Mouse (Mus musculus) heart, postnatal 36 days (tissue): ENCODE results near the gene Strbp. TPM values are rescaled to one million over a fixed set of nuclear protein-coding genes. Genes with fewer than 3 reads are reported as not detected.

ENCODE experiments used
- DNase-seq, 2 experiments: peaks; one replicate each; pipeline ENCODE4 v3.0.0; 2021 to 2022
- intact Hi-C: fragments of 180-260 bp; cut with DNase I; formaldehyde crosslinking; loops from one replicate; pipeline ENCODE4 v1.15.1; 2025
- total RNA-seq, 2 experiments: library from RNA; stranded (reverse); gene quantifications; 2 replicates each; pipeline ENCODE4 v1.2.3; 2021

Strbp gene
- 10 to 100 TPM; 19.3 to 21.2 TPM for total RNA-seq

DNA sequence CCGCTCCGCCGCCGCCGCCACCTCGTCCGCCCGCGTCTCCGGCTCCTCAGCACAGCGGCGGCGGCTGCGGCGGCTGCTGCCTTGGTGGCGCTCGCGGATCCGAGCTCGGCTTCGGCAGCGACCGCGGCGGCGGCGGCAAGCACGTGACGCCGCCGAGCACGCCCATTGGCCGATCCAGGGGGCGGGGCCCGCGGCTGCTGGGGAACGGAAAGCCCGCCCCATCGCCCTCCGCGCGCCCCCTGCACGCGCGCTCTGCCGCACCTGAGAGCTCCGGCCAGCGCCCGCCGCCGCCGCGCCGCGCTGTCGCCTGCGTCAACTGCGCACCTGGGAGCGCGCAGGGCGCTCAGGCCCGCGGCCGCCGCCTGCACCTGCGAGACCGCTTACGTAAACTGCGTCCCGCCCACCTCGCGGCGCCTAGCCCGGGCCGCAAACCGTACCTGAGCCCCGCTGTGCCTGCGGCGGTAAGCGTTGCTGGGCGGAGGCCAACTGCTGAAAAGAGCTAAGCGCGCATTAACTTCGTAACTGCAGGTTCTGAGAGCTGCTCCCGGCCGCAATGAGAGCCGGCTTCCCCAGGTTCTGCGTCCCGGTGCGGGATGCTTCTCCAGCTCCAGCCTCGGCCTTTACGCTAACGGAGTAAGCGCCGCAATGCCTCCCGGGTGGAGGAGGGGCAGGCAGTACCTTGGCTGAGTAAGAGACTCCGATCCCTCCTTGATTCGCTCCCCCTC lies at the start of gene Strbp:
Gene Strbp, minus strand, starts transcription at position 630 of the 725 bp plus-strand sequence.
- intact Hi-C loops, result loop anchor here (2.0 kb wide), 1 partner anchor 67 kb away; no protein-coding TSS in a partner anchor
- DNase-seq, result peak; percentile 93 to 94

DNA sequence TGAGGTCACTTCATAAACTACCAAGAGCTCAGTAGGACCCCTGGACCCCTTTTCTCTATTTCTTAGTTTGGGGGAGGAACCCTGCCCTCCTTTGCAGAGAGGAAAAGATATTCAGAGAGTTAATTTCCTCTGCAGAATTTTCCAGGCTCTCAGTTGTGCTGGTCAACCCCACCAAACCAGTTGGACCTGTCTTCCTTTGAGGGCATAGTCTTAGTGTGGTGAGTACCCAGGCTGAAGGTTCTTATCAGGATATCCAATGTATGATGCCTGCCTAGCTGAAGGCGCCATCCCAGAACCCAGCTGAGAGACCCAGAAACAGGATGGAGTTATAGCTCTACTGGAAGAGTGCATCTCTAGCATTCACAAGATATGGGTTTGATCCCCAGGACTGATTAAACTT lies 47.5 kb upstream of the Strbp start:
- intact Hi-C loops, result no loop called here
- no peak for DNase-seq

DNA sequence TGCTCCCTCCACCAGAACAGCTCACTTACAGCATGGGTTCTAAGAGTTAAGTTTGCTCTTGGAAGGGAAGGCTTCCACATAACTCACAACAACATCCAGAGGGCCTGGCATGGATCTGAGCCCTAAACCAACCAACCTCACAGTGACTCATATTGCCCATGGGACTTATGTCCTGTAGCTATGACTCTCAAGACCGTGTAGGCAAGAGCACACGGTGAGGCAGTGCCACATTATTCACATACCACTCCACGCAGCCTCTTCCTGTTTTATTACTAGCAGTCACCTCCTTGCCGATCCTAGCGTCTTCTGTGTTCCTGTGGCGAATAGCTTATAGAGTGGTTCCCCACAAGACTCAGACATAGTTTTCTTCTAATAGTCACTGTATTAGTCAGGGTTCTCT lies 45.7 kb upstream of the Strbp start:
- DNase-seq, result no peak
- intact Hi-C loops, result no loop called here

DNA sequence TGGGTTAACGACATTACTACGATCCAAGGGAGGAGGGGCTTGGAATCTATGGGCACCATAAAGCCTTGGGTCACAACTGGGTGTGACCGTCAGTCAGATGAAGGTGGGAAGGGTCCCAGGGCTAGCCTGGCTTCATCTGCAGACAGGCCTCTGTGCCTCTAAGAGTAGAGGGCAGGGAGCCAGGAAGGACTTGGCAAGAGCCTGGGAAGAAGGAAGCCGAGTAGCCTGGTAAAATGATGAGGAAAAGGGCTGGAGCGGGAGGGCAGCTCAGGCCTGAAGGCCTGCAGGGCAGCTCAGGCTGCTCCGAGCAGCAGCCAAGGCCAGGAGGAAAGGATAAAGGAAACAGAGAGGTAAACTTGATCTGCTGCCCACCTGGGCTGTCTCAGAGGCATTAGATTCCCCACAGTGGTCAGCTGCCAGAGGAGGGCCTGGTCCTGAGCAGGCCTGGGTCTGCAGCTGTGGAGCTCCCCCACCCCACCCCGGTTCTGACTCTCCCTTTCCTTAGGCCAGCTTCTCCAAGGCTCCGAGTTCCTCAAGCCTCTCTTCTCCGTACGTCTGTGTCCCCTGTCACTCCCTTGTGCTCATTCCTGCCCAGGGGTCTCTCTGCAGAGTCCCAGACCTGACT lies 44.9 kb upstream of the Strbp start:
- DNase-seq, result peak; percentile 45 to 59

DNA sequence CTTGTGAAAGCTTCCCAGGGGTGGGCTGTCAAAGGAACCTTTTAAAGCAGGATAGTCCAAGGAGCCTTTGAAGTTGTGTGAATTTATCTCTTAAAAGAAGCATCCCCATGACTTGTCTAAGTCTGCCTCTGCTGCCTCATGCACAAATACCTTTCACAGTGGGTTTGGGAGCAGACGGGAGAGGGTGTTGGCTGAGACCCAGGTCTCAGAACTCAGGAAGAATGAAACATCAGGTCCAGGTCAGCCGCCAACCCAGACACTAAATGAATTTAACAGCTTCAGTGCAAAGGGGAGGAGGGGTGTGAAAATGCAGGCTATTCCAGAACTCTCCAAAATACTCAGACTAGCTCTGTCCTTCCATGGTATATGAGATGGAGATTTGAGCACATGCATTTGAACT lies 44.2 kb upstream of the Strbp start:
- intact Hi-C loops, result no loop called here
- DNase-seq, result no peak

More for the DNA sequence above, 44.9 kb upstream of the Strbp start:
- intact Hi-C loops, result no loop called here

DNA sequence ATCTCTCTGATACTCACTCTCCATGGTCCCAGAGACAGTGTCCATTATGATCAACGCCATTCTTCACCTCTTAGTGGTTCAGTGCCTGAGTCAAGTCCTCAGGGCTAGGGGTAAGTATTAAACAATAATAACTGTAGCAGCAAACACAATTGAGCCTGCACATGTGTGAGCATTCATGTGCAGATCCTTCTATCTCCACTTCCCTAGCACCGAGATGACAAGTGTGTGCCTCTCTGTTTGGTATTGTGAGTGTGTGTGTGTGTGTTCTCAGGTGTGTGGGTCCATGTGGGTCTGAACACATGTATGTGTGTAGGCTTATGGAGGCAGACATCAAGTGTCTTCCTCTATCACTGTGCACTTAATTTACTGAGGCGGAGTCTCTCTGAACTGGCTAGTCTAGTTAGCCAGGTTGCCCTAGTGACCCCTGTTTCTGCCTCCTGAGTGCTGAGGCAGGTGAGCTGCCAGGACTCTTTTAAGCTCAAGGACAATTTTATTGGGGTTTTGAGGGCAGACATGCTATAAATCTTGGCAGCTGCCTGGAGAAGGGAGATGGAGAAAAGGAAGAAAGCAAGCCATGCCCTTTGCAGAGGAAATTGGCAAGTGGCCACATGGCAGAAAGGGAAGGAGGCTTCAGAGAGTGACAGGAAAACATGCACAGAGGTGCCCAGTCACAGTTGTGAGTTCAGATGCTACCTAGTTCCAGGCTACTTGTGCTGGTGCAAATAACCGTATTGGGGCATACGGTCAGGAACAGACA lies 42.8 kb upstream of the Strbp start:
- intact Hi-C loops, result no loop called here
- DNase-seq, result no peak

DNA sequence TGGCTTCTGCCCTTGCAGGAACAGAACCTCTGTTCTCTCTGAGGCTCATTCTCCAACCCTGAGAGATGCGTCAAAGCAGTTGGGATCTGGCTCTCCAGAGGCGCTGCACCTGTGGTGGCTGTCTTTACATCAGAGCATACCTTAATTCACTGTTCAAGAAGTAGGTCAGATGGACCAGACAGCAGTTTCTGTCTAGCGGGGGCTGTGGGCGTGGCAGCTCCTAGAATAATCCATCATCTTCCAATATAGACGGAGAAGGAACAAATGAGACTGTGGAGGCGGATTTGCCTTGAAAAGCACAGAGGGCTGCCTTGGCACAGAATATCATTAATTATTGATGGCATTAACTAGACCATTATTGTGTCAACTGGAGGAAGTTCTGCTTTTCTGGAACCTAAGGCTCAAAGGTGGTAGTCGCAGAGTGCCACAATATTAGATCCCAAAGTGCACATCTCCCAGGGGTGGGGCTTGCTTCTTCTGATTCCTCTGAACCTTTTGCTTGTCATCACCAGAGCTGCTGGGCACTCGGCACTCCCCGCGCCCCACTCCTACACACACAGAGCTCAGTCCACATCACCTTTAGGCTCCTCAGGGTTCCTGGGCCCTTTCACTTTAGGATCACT lies 41.2 kb upstream of the Strbp start:
- no peak for DNase-seq
- intact Hi-C loops, result no loop called here

DNA sequence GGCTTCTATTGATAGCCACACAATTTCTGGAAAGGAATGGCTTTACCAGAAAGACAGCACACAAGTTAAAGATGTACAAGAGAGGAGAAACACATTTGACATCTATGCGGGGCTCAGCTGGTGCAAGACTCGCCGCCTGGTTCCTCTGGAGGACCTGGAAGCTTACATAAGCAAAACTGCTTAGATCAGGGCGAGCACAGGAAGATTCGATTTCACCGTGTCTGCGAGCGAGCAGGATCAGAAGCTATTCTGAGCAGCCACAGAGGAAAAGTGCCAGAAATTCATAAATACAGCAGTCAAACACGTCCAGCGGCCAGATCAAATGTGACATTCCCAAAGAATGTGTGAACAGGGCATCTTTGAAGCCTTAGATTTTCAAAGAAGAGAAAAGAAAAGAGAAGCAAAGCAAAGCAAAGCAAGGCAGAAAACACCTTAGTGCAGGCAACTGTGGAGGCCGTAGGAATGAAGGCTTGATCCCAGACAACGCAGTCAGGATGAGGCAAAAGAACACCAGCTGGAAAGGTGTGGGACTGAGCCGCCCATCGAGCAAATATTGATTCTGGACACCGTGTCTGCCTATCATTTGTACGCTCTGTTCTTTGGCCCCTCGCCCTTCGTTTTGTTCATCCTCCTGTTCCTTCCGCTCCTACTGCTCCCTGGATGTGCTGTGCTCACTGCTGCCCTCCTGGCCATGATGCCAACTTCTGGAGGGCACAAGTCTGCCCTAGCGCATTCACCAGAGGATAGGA lies 38.3 kb upstream of the Strbp start:
- intact Hi-C loops, result no loop called here
- DNase-seq, result no peak

DNA sequence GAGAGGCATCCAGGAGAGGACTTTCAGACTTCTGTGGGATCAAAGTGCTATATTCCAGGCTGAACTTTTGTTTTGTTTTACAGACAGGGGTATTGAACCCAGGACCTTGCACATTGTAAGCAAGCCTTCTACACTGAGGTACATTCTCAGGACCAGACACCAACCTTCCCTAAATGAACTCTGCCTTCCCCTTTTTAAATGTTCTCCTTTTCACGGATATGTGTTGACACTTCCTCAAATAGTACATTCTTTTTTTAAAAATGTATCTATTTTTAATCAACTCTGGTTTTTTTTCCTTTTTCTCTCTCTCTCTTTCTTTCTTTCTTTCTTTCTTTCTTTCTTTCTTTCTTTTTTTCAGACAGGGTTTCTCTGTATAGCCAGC lies 32.1 kb upstream of the Strbp start:
- DNase-seq, result no peak
- intact Hi-C loops, result no loop called here

DNA sequence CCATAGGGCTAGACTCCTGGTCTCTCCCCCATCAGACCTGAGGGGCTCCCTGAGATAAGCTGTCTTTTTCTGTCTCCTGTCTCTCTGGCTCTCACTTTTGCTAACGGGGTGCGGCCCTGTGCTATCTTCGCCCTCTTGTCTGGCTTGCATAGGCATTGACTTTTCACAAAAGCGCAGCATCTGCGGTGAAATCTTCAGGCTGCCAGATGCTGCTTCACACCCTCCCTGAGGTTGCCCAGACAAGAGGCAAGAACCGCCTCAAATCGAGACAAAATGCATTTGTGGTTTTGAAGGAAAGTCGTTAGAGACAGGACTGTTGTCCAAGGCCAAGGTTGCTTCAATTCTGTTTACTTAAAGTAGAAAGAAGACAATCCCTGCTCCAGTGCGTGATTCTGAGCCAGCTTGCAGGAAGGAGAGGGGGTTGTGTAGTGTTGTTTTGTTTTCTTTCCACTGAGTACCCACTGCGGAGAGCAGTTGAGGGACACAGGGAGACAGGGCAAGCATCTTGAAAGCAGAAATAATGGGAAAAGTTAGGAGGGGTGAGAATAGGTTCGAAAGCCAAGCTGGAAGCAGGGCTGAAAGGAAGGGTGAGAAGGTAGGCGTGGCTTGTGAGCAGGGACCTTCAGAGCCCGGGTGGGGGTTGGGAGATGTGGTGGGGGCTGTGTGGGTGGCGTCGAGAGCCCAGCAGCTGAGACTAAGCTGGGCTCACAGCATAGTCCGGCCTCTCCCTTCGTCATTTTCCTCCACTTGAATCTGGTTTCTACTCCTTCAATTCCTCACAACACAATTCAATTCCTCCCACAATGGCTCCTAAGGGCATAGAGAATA lies 31.5 kb upstream of the Strbp start:
- no peak for DNase-seq

DNA sequence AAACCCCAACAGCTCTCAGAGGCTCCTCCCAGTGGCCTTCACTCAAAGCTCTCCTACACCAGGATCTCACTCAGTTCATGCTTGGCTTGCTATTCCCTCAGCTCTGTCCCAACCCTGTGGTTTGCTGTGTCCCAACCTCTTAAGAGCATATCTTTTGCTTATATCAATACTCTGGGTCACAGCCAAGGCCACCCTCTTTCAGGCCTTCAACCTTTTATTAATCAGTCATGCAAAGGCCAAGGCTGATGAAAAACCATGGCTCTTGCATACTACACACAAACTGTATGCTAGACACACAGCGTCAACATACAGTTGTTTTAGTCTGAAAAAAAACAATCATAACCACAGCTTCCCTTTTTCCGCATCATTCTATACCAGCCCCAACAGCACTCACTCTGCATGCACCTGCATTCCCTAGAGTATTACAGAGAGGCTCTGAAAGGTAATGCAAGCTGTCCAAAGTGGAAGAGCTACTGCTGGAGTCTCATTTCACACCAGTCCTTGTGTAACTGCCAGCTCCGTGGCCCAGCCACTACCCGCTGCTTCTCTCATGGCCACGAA lies 27.7 kb upstream of the Strbp start:
- intact Hi-C loops, result no loop called here
- DNase-seq, result no peak

More for the DNA sequence above, 31.5 kb upstream of the Strbp start:
- intact Hi-C loops, result no loop called here

DNA sequence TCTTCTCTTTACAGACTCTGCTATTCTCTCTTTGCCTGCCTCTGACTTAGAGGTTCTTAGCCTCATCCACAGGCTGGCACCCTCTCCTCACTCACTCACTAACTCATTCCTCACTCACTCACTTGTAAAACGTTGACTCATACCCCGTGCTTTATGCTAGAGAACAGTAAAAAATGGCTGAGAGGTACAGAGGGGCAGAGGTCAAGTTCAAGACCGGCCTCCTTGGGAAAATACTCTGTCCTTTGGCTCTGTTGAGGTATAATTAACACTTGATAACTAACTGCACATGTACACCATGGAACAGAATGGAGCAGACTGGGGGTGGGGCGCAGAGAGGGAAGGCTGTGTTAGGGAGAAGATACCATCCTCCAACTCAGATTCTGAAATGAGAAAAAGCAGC lies 20.6 kb upstream of the Strbp start:
- intact Hi-C loops, result no loop called here
- no peak for DNase-seq

DNA sequence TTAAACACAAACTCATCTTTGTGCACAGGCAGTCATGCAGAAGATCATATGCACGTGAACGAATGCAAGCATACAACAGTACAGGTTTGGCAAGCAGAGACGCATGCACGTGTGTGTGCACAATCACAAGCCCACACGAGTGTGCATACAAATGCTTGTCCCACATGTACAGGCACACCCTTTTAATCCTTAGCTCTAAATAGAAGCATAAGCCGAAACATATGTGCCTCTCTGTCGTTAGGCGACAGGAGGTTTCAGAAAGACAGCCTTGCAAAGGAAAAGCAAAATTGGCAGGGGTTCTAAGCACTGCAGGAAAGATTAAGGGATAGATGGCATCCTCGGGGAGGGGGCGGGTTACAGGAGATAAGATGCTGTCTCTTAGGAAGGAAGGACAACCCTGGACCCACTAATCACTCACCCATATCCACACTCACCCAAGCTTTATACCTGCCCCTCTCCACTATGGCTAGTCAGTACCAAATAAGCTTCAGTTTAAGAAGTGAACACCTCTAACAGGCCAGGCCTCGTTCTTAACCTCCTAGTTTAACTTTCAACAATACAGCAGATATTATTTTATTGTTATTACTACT lies 19.9 kb upstream of the Strbp start:
- DNase-seq, result no peak
- intact Hi-C loops, result no loop called here

DNA sequence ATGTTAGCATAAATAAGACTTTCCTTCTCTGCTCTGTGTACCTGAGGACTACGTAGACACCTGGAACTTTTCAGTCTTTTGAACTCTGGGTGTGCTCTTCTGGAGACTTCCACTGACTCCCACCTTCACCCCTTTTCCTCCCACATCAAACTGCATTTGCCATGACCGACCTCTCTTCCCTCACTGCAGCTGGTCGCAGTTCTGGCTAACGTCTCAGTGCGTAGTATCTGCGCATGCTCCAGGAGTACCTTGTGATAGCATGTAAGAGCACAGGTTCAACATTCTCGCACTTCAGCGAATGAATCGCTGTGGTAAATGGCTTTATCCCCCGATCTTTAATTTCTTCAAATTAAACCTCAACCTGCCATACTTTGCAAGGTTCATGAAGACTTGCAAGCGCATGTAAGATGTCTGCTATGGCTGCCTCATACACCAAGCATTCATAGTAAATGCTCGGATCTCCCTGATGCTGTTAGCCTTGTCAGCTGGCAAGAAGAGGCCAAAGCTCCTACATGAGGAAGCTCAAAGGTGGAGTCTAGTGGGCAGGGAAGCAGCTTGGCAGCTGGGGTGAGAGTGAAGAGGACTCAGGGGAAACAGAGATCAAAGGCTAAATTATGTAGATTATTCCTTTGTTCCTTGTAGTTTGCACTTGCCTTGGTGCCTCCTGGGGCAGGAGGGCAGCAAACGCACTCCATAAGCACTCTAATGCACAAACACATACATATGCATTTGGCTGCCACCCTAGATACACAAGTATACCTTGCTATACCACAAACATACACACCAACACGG lies 19.2 kb upstream of the Strbp start:
- intact Hi-C loops, result no loop called here
- DNase-seq, result no peak

DNA sequence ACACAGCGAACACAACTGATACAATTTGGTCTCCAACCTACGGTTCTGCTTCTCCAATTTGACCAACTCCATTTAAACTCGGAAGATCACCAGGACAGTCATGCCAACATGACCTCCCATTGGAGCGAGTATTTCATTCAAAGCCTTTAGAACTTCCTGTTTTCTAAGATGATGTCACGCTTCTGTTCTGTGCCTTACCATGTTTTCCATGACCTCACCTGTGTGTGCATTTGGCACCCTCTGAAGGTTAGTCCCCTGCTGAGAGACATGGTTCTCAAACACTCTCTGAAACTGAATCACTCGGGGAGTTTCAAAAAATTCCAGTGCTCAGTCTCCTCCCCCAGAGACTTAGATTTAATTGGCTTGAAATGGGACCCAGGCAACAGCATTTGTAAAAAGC lies 12.6 kb upstream of the Strbp start:
- DNase-seq, result no peak
- intact Hi-C loops, result no loop called here

DNA sequence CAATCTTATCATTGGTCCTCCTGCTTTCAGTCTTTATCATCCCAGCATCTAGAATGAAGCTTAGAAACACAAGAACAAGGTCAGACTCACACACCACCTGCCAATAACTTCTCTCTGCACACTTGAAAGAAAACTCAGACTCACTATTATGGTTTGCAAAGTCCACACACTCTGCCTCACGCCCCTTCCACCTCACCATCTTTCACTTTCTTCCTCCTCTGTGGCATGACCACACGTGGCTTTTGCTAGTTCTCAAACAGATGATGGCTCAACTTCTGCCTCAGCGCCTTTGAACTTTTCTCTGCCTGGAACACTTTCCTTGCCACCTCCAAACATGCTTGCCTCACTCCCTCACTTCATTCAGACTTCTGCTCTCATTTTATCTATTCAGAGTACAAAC lies 11.7 kb upstream of the Strbp start:
- no peak for DNase-seq
- intact Hi-C loops, result no loop called here

DNA sequence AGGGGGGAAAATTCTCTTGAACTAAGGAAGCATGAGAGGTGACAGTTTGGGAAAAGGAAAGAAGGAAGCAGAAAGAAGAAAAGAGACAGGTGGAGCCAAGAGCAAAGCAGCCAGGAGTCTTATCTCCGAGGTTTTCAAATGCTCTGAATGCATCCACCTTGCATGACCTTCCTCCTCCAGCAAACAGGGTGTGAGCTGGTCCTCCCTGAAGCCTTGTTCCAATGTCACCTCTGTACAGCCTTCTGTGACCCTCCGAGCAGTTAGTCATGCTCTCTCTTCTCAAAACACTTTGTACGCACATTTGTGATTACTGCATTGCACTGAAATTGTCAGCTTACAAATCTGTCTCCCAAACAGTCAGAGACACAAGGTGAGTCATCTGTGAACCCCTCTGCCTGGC lies 9.4 kb upstream of the Strbp start:
- DNase-seq, result no peak
- intact Hi-C loops, result no loop called here

DNA sequence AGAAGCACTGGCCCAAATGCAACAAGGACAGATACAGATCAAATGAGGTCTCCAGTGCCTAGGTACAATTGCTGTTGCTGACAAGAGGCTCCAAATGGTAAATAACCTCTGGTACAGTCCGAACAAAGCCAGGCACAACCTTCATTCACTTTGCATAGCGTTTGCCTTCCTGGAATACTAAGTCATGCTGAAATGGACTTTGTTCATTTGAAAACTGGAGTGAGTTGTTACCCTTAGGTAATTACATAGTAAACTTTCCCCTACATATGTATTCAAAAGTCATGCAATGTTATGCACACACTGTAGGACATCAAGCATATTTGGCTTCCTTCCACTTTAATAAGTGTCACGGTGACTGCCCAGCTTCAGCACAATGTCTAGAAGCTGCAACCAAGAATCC lies 5.2 kb upstream of the Strbp start:
- intact Hi-C loops, result no loop called here
- no peak for DNase-seq
